Mouse (Mus musculus) hindbrain, embryonic 10.5 days (tissue): Measurements from ENCODE around the gene Sh3bp5. TPM values are rescaled to one million over a fixed set of nuclear protein-coding genes. Genes with fewer than 3 reads are reported as not detected.

Experiments
- DNase-seq: peaks from one replicate; pipeline ENCODE4 v3.0.0-alpha.2; 2017; ENCODE audit warnings: low spot score
- H3K27ac ChIP-seq: fragments of 300-500 bp; sonication (generic); 2 replicates; pipeline ENCODE4 v1.5.1; 2016; ENCODE audit warnings: mild to moderate bottlenecking, moderate library complexity
- H3K27me3 ChIP-seq: fragments of 300-500 bp; sonication (generic); 2 replicates; pipeline ENCODE4 v1.6.1; 2016; ENCODE audit warnings: mild to moderate bottlenecking; ENCODE audit not compliant: poor library complexity, insufficient read depth, severe bottlenecking
- H3K36me3 ChIP-seq: fragments of 300-500 bp; sonication (generic); 2 replicates; pipeline ENCODE4 v1.6.1; 2016; ENCODE audit warnings: mild to moderate bottlenecking, moderate library complexity
- H3K4me1 ChIP-seq: fragments of 300-500 bp; sonication (generic); replicated peaks from 2 replicates; pipeline ENCODE4 v1.6.1; 2016; ENCODE audit warnings: mild to moderate bottlenecking
- H3K4me3 ChIP-seq: fragments of 300-500 bp; sonication (generic); 2 replicates; pipeline ENCODE4 v1.5.1; 2016; ENCODE audit warnings: mild to moderate bottlenecking, moderate library complexity
- H3K9me3 ChIP-seq: fragments of 300-500 bp; sonication (generic); 2 replicates; pipeline ENCODE4 v1.6.1; 2016; ENCODE audit warnings: mild to moderate bottlenecking, moderate library complexity
- WGBS: fragments of 180-500 bp; shearing (Covaris S2); methylation state at CpG from one replicate; pipeline ENCODE4 v1.1.7; 2016; 5-methylcytosine and 5-hydroxymethylcytosine counted together
- polyA plus RNA-seq: library from polyadenylated mRNA; unstranded; fragments of >200 nt; fragmentation: Nextera tagmentation; extraction: Ambion mirVana; gene quantifications from 2 replicates; pipeline ENCODE4 v1.2.1, GENCODE M21; 2016

Sh3bp5 gene
- polyA plus RNA-seq, 1 experiment from 2014 or later = 23.7 TPM

- H3K27ac ChIP-seq = peak overlapping the region; percentile 59; the same call in 1 of the 2 replicates
- DNase-seq = no peak
- H3K9me3 ChIP-seq = peaks cover 5% of the 10 kb centered on the region
- peaks cover 12% of the 10 kb centered on the region; the same call in 1 of the 2 replicates for H3K36me3 ChIP-seq
- no peak overlapping the region for H3K4me3 ChIP-seq
- H3K27me3 ChIP-seq = no peaks in the 10 kb centered on the region
- H3K4me1 ChIP-seq = peaks cover 41% of the 10 kb centered on the region
- WGBS = 86% methylated on average over 11 of the region's 11 CpGs
These were observed 52.3 kb downstream of the Sh3bp5 start for GRCm38 (mm10) chr14:31383470-31384050.

DNA sequence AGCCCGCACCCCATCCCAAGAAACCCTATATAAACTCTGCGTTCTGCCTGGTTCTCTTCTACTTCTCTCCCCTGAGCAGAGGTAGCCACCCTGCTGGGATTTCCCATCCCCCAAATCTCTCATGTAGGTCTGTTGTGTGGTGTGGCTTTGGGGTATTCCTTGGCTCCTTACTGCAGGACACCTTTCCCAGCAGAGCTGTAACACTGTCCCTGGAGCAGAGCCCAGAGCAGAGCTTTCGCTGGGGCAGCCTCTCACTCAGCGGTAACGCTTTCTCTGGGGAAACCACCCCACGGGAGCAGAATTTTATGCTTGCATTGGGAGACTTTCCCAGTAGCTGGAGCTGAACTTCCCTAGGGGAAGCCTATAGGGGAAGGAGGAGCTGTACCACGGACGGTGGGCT lies 53.6 kb downstream of the Sh3bp5 start:
- H3K27me3 ChIP-seq = no peaks in the 10 kb centered on the region

DNA sequence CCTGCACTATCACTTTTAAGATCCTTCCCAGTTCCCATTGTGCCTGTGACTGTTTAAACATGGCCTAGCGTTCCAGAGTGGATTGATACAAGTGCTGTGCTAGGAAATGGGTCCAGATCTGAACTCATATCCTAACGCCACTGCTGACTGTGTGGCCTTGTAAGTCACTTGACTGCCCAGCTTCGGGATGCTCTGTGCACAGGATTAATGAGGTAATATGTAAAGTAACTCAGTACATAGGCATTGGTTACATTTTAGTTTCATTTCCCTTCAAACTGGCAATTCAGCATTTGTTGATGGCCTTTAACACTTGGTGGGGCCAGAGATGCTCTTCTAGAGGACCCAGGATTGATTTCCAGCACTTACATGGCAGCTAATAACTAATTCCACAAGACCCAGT lies 59.5 kb downstream of the Sh3bp5 start:
- H3K27ac ChIP-seq = no peak overlapping the region
- peaks cover 77% of the 10 kb centered on the region for H3K36me3 ChIP-seq
- no peak overlapping the region for H3K4me3 ChIP-seq
- H3K4me1 ChIP-seq = no peaks in the 10 kb centered on the region
- WGBS = 95% methylated on average over 3 of the region's 3 CpGs
- no peaks in the 10 kb centered on the region for H3K9me3 ChIP-seq
- H3K27me3 ChIP-seq = no peaks in the 10 kb centered on the region
- no peak for DNase-seq

More for the DNA sequence above, 53.6 kb downstream of the Sh3bp5 start:
- no peak for DNase-seq
- Histone ChIP-seq H3K4me3 (no peak overlapping the region), H3K4me1 (peaks cover 28% of the 10 kb centered on the region), H3K27ac (no peak overlapping the region; the same call in 1 of the 2 replicates), H3K9me3 (peaks cover 5% of the 10 kb centered on the region), H3K36me3 (peaks cover 24% of the 10 kb centered on the region)
- WGBS = 82% methylated on average over 8 of the region's 8 CpGs

DNA sequence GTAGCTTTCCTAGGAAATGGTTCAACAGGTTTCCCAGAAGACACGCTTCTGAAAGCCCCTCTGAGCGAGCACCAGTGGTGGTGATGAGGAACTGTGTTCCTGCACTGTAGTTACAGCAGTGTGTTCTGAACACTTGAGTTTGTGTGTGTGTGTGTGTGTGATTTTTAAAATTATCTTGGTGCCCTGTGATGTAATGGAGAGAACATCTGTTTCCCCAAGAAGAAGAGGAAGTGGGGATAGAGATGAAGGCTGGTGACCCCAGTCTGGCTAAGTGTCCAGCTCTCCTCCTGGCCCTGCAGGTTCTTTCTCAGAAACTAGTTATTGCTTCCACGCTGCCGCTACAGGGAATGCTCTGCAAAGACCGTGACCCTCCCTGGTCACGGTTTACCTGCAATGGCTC lies 61.5 kb downstream of the Sh3bp5 start:
- peaks cover 97% of the 10 kb centered on the region for H3K36me3 ChIP-seq
- 93% methylated on average over 6 of the region's 6 CpGs for WGBS
- DNase-seq = no peak
- H3K27me3 ChIP-seq = no peaks in the 10 kb centered on the region
- no peak overlapping the region for H3K4me3 ChIP-seq
- no peaks in the 10 kb centered on the region for H3K4me1 ChIP-seq
- H3K9me3 ChIP-seq = no peaks in the 10 kb centered on the region
- no peak overlapping the region for H3K27ac ChIP-seq

GRCm38 (mm10) chr14:31369377-31369776 lies 66.5 kb downstream of the Sh3bp5 start:
- Histone ChIP-seq H3K27me3 (no peaks in the 10 kb centered on the region), H3K36me3 (peaks cover 92% of the 10 kb centered on the region), H3K27ac (no peak overlapping the region), H3K9me3 (no peaks in the 10 kb centered on the region), H3K4me1 (no peaks in the 10 kb centered on the region), H3K4me3 (no peak overlapping the region)
- 91% methylated on average over 3 of the region's 3 CpGs for WGBS
- DNase-seq = no peak

DNA sequence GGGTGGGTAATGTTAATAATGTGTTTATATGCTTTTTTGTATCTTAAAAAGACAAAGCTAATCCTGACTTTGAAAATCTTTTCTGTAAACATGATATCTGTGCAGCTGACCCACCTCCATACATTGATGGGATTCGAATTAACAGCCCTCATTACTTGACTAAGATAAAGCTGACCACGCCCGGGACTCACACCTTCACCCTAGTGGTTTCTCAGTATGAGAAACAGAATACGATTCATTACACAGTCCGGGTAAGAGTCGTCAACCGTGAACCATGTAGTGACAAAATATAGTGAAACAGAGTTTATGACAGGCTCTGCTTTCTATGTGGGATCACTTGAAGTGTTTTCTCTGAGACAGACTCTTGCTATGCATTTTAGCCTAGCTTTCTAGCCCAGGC lies 67.9 kb downstream of the Sh3bp5 start:
- H3K36me3 ChIP-seq = peaks cover 92% of the 10 kb centered on the region
- 94% methylated on average over 7 of the region's 7 CpGs for WGBS
- no peak for DNase-seq
- no peaks in the 10 kb centered on the region for H3K4me1 ChIP-seq
- H3K4me3 ChIP-seq = no peak overlapping the region
- no peak overlapping the region for H3K27ac ChIP-seq
- H3K9me3 ChIP-seq = no peaks in the 10 kb centered on the region
- no peaks in the 10 kb centered on the region for H3K27me3 ChIP-seq

GRCm38 (mm10) chr14:31365350-31365749 lies 70.5 kb downstream of the Sh3bp5 start:
- H3K4me1 ChIP-seq = no peaks in the 10 kb centered on the region
- no peak overlapping the region for H3K4me3 ChIP-seq
- H3K27me3 ChIP-seq = no peaks in the 10 kb centered on the region
- H3K27ac ChIP-seq = no peak overlapping the region
- peaks cover 92% of the 10 kb centered on the region for H3K36me3 ChIP-seq
- DNase-seq = peak; percentile 46
- H3K9me3 ChIP-seq = no peaks in the 10 kb centered on the region

- no peak overlapping the region for H3K27ac ChIP-seq
- no peaks in the 10 kb centered on the region for H3K4me1 ChIP-seq
- no peak for DNase-seq
- no peaks in the 10 kb centered on the region for H3K9me3 ChIP-seq
- H3K4me3 ChIP-seq = no peak overlapping the region
- H3K27me3 ChIP-seq = no peaks in the 10 kb centered on the region
- 94% methylated on average over 4 of the region's 4 CpGs for WGBS
- peaks cover 91% of the 10 kb centered on the region for H3K36me3 ChIP-seq
These were observed 71.3 kb downstream of the Sh3bp5 start for GRCm38 (mm10) chr14:31364589-31364988.

DNA sequence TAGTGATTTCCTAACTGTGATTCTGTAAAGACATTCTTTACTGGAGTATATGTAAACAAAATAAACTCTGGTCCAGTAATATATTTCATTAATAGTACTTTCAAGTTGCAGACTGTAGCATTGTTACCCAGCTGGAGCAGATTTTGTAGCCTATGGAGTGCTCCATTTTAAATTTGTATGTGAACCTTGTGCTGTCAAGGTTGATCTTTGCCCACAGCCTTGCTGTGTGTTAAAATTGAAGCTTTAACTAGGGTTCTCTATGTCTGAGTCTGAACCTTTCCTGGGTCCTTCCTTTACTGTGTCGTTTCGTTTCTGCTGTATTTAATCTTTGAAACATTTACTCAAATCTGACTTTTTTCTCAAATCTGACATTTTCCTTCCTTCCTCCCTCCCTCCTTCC lies 73.6 kb downstream of the Sh3bp5 start:
- Histone ChIP-seq H3K27me3 (no peaks in the 10 kb centered on the region), H3K9me3 (no peaks in the 10 kb centered on the region), H3K36me3 (peaks cover 81% of the 10 kb centered on the region), H3K4me1 (no peaks in the 10 kb centered on the region), H3K4me3 (no peak overlapping the region), H3K27ac (no peak overlapping the region)
- WGBS = 95% methylated on average over 2 of the region's 2 CpGs
- no peak for DNase-seq

DNA sequence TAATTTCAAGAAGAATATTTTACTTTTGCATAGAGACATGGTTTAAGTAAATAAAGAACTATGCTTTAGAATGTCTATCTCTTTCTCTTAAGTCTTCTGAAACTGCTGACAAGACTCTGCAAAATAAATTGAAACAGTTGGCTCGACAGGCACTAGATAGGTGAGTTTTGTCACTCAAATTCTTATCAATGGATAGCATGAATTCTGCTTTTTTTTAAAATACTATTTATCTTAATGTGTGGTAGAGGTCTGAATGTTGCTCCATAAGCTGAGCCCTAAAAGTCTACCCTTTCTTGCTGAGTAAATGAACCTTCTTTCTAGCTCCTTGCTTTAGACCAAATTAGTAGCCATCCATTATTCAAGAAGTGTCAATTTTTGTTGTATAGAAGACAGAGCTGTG lies 90.5 kb downstream of the Sh3bp5 start:
- Histone ChIP-seq H3K36me3 (peaks cover 61% of the 10 kb centered on the region), H3K27ac (no peak overlapping the region), H3K4me1 (no peaks in the 10 kb centered on the region), H3K4me3 (no peak overlapping the region), H3K9me3 (no peaks in the 10 kb centered on the region), H3K27me3 (no peaks in the 10 kb centered on the region)
- WGBS = 90% methylated on average over 1 of the region's 1 CpGs
- no peak for DNase-seq

DNA sequence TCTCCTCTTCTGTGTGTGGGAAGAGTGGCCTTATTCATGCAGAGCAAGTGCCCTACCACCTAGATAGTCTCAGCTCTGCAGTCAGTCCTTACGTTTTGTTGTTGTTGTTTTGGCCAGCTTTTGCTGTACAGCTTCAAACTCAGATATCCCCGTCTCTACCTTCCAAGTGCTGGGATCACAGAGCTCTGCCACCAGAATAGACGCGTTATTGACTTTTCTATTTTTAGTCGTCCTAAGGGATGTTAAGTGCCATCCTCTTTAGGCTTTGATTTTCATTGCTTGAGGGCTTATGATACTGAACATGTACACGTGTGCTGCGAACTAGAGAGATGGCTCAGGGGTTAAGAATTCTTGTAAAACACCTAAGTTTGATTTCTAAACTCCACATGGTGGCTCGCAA lies 92.6 kb downstream of the Sh3bp5 start:
- no peaks in the 10 kb centered on the region for H3K9me3 ChIP-seq
- no peak for DNase-seq
- 87% methylated on average over 8 of the region's 8 CpGs for whole genome bisulfite sequencing
- no peak overlapping the region for H3K27ac ChIP-seq
- H3K4me1 ChIP-seq = no peaks in the 10 kb centered on the region
- no peaks in the 10 kb centered on the region for H3K27me3 ChIP-seq
- H3K4me3 ChIP-seq = no peak overlapping the region
- H3K36me3 ChIP-seq = peaks cover 47% of the 10 kb centered on the region

GRCm38 (mm10) chr14:31337947-31338346 lies 97.9 kb downstream of the Sh3bp5 start:
- Histone ChIP-seq H3K9me3 (no peaks in the 10 kb centered on the region), H3K36me3 (peaks cover 14% of the 10 kb centered on the region), H3K27ac (no peak overlapping the region), H3K4me1 (peaks cover 18% of the 10 kb centered on the region), H3K4me3 (peak overlapping the region; percentile 93; the same call in 1 of the 2 replicates), H3K27me3 (no peaks in the 10 kb centered on the region)
- no peak for DNase-seq

DNA sequence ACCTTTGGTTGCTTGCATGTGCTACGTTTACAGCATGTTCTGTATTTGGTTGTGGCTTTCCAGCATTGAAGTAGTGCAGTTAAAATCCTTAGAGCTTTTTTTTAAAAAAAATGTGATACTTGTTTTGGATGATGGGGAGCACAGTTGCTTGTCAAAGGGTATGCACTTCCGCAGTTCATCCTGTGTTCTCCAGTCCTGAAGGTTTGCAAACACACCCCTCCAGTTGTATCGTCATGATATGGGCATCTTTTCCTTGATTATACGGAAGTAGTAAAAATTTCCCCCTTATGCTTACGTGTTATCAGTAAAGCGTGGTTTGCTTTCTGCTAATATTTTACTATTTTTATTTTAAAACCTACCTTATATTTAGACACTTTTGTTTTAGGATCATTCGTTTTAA lies 98.5 kb downstream of the Sh3bp5 start:
- Histone ChIP-seq H3K9me3 (no peaks in the 10 kb centered on the region), H3K4me3 (peak overlapping the region; percentile 93), H3K27ac (peak overlapping the region; percentile 95), H3K4me1 (peaks cover 18% of the 10 kb centered on the region), H3K27me3 (no peaks in the 10 kb centered on the region), H3K36me3 (peaks cover 13% of the 10 kb centered on the region)
- 56% methylated on average over 7 of the region's 7 CpGs for WGBS
- DNase-seq = no peak
